Mouse (Mus musculus): Measurements from ENCODE around the gene Mrc2. TPM values are rescaled to one million over a fixed set of nuclear protein-coding genes. Genes with fewer than 3 reads are reported as not detected.

Mrc2 gene
- total RNA-seq, 2 experiments from 2014 or later: not detected

GRCm38 (mm10) chr11:105347162-105348161 is 55.0 kb downstream of the Mrc2 start:
- peak; percentile 49; the same call in 1 of the 2 replicates for ATAC-seq (replicated peaks; ENCODE audit: low FRiP score, poor library complexity, severe bottlenecking)

GRCm38 (mm10) chr11:105348495-105348982 is 56.1 kb downstream of the Mrc2 start:
- no peak for ATAC-seq (replicated peaks; ENCODE audit: low FRiP score, poor library complexity, severe bottlenecking)

GRCm38 (mm10) chr11:105349780-105350324 is 57.4 kb downstream of the Mrc2 start:
- no peak for ATAC-seq (replicated peaks; ENCODE audit: low FRiP score, poor library complexity, severe bottlenecking)

- ATAC-seq (replicated peaks; ENCODE audit: low FRiP score, poor library complexity, severe bottlenecking): no peak
These were observed 58.2 kb downstream of the Mrc2 start for GRCm38 (mm10) chr11:105350643-105351042.

GRCm38 (mm10) chr11:105352152-105352551 is 59.7 kb downstream of the Mrc2 start:
- ATAC-seq (replicated peaks; ENCODE audit: low FRiP score, poor library complexity, severe bottlenecking): no peak

- ATAC-seq (replicated peaks; ENCODE audit: low FRiP score, poor library complexity, severe bottlenecking): no peak
These were observed 60.8 kb downstream of the Mrc2 start for GRCm38 (mm10) chr11:105352954-105353890.

GRCm38 (mm10) chr11:105353891-105354280 is 61.4 kb downstream of the Mrc2 start:
- ATAC-seq (replicated peaks; ENCODE audit: low FRiP score, poor library complexity, severe bottlenecking): no peak

- ATAC-seq (replicated peaks; ENCODE audit: low FRiP score, poor library complexity, severe bottlenecking): no peak
These were observed 63.9 kb downstream of the Mrc2 start for GRCm38 (mm10) chr11:105356301-105356700.

GRCm38 (mm10) chr11:105362041-105362765 is 69.8 kb downstream of the Mrc2 start:
- ATAC-seq (replicated peaks; ENCODE audit: low FRiP score, poor library complexity, severe bottlenecking): no peak

- ATAC-seq (replicated peaks; ENCODE audit: low FRiP score, poor library complexity, severe bottlenecking): peak; percentile 43
These were observed 70.6 kb downstream of the Mrc2 start for GRCm38 (mm10) chr11:105362946-105363597.

- no peak for ATAC-seq (replicated peaks; ENCODE audit: low FRiP score, poor library complexity, severe bottlenecking)
These were observed 71.3 kb downstream of the Mrc2 start for GRCm38 (mm10) chr11:105363598-105364385.

GRCm38 (mm10) chr11:105364386-105365065 is 72.1 kb downstream of the Mrc2 start:
- no peak for ATAC-seq (replicated peaks; ENCODE audit: low FRiP score, poor library complexity, severe bottlenecking)

- ATAC-seq (replicated peaks; ENCODE audit: low FRiP score, poor library complexity, severe bottlenecking): peak; percentile 32
These were observed 73.2 kb downstream of the Mrc2 start for GRCm38 (mm10) chr11:105365611-105366010.

GRCm38 (mm10) chr11:105366051-105366450 is 73.6 kb downstream of the Mrc2 start:
- ATAC-seq (replicated peaks; ENCODE audit: low FRiP score, poor library complexity, severe bottlenecking): peak; percentile 81

GRCm38 (mm10) chr11:105367163-105367562 is 74.7 kb downstream of the Mrc2 start:
- ATAC-seq (replicated peaks; ENCODE audit: low FRiP score, poor library complexity, severe bottlenecking): peak; percentile 4; the same call in 1 of the 2 replicates

- no peak for ATAC-seq (replicated peaks; ENCODE audit: low FRiP score, poor library complexity, severe bottlenecking)
These were observed 76.4 kb downstream of the Mrc2 start for GRCm38 (mm10) chr11:105368833-105369232.

Measured in erythroid progenitor cell, adult 5-6 weeks (primary cell).